Mouse (Mus musculus): ENCODE results near the gene Ttc39d.

DNA sequence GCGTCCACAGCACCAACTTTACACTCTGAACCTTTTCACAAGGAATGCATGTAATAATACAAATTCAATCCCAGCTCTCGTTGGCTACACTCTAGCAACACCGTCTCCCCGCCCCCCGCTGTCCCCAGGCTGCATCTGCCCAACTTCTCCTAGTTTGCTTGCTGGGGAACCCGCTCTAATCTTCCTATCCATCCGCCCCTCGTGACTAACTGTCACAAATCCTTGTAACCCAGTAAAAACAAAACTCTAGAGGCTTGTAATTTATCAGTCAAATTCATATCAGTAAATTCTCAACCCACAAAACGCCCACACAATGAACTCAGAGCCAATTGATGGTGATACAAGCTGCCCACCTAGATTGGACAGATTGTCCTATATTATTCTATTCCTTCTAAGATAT is 13.9 kb downstream of the Ttc39d start:
- TF ChIP-seq EP300 (IDR thresholded peaks at IDR 0.05; ENCODE audit: low read depth) (no peak), CTCF (IDR thresholded peaks at IDR 0.05; ENCODE audit: low read depth) (no peak)
